Mouse (Mus musculus) heart, embryonic 15.5 days (tissue): ENCODE data around the gene Gm20817. TPM values are rescaled to one million over a fixed set of nuclear protein-coding genes. Genes with fewer than 3 reads are reported as not detected.
"Not testable (repeated sequence)": the region's sequence is repeated elsewhere in the genome, so short reads cannot be mapped to it uniquely, and the experiment has no call there.

Experiments
- ATAC-seq: fragments of 200-750 bp; cut with Nextera tagmentation; replicated peaks from 2 replicates; pipeline ENCODE4 v1.8.0; 2017; ENCODE audit warnings: low read depth, moderate TSS enrichment; ENCODE audit not compliant: insufficient number of reproducible peaks, insufficient read depth, low FRiP score
- H3K27ac ChIP-seq: fragments of 300-500 bp; sonication (generic); 2 replicates; pipeline ENCODE4 v1.5.1; 2015; ENCODE audit warnings: mild to moderate bottlenecking, inconsistent platforms
- H3K27me3 ChIP-seq: fragments of 300-500 bp; sonication (generic); 2 replicates; pipeline ENCODE4 v1.6.1; 2015; ENCODE audit warnings: inconsistent platforms
- H3K36me3 ChIP-seq: fragments of 300-500 bp; sonication (generic); 2 replicates; pipeline ENCODE4 v1.6.1; 2015; ENCODE audit warnings: mild to moderate bottlenecking, inconsistent platforms
- H3K4me1 ChIP-seq: fragments of 300-500 bp; sonication (generic); replicated peaks from 2 replicates; pipeline ENCODE4 v1.6.1; 2015; ENCODE audit warnings: inconsistent platforms
- H3K4me2 ChIP-seq: fragments of 300-500 bp; sonication (generic); 2 replicates; pipeline ENCODE4 v1.6.1; 2015; ENCODE audit warnings: inconsistent platforms, mild to moderate bottlenecking, moderate library complexity
- H3K4me3 ChIP-seq: fragments of 300-500 bp; sonication (generic); 2 replicates; pipeline ENCODE4 v1.5.1; 2015; ENCODE audit warnings: mild to moderate bottlenecking, inconsistent platforms
- H3K9ac ChIP-seq: fragments of 300-500 bp; sonication (generic); 2 replicates; pipeline ENCODE4 v1.6.1; 2015; ENCODE audit warnings: mild to moderate bottlenecking, inconsistent platforms
- H3K9me3 ChIP-seq: fragments of 300-500 bp; sonication (generic); replicated peaks from 2 replicates; pipeline ENCODE4 v1.6.1; 2016; ENCODE audit warnings: inconsistent platforms
- WGBS: fragments of 180-500 bp; shearing (Covaris S2); methylation state at CpG from one replicate; pipeline ENCODE4 v1.1.7; 2015; ENCODE audit warnings: mixed read lengths; 5-methylcytosine and 5-hydroxymethylcytosine counted together
- polyA plus RNA-seq: library from polyadenylated mRNA; unstranded; fragments of >200 nt; fragmentation: Nextera tagmentation; extraction: Ambion mirVana; gene quantifications from 2 replicates; pipeline ENCODE4 v1.2.1, GENCODE M21; 2015

The Gm20817 gene
- polyA plus RNA-seq: not detected in 2 replicates

DNA sequence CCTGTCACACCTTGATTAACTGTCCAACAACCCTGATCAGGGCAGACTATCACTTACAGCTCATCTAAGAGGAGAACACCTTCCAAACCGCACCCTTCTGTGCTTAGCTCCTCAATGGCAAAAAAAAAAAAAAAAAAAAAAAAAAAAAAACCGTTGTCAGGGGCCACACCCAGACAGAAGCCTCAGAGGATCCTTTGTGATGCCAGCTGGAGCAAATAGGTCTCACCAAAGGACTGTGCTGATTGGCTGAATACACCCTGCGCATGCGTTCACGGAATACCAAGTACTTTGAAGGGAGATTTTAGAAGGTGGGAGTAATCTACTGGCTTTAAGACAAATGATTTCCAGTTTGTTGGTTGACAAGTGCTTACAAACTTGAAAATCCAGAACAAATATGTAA is at the start of gene Gm20817:
Gene Gm20817, minus strand, starts transcription at position 101 of the 400 bp plus-strand sequence.
- not testable (repeated sequence) for H3K9me3 ChIP-seq, H3K4me1 ChIP-seq, H3K27me3 ChIP-seq, ATAC-seq, H3K36me3 ChIP-seq, H3K27ac ChIP-seq, H3K4me2 ChIP-seq, H3K4me3 ChIP-seq, H3K9ac ChIP-seq
- no CpG with 5 or more reads among the region's 5 CpGs for WGBS
